Mouse (Mus musculus) ES-Bruce4 (cell line): ENCODE data around the gene Tsc22d1.

Experiments
- CTCF ChIP-seq: IDR thresholded peaks from one replicate; pipeline ENCODE4 v1.8.1; 2011; ENCODE audit warnings: low read depth, low read length
- EP300 ChIP-seq: IDR thresholded peaks from 2 replicates; pipeline ENCODE4 v1.6.1; 2011; ENCODE audit warnings: low read depth, low read length; ENCODE audit not compliant: insufficient read depth
- POLR2A ChIP-seq: IDR thresholded peaks from one replicate; pipeline ENCODE4 v1.8.1; 2011; ENCODE audit warnings: low read length; ENCODE audit not compliant: insufficient read depth

- TF ChIP-seq POLR2A (no peak), EP300 (no peak), CTCF (no peak)
Observed at GRCm38 (mm10) chr14:76520606-76521005, 105.8 kb downstream of the Tsc22d1 start.
